Mouse (Mus musculus): ENCODE data around the gene Klrb1c. TPM values are rescaled to one million over a fixed set of nuclear protein-coding genes. Genes with fewer than 3 reads are reported as not detected.
"Not testable (repeated sequence)": the region's sequence is repeated elsewhere in the genome, so short reads cannot be mapped to it uniquely, and the experiment has no call there.

Klrb1c gene
- polyA plus RNA-seq, 1 experiment from 2014 or later, result 0.39 TPM

GRCm38 (mm10) chr6:128818083-128818802, 29.2 kb upstream of the Klrb1c start:
- Histone ChIP-seq H3K4me3 (ENCODE audit: low read length) (no peak overlapping the region), H3K27me3 (ENCODE audit: control insufficient read depth, insufficient read depth, low read length) (no peaks in the 10 kb centered on the region), H3K4me2 (ENCODE audit: low read depth, low read length) (no peak overlapping the region), H3K9ac (ENCODE audit: low read length) (no peak overlapping the region), H3K27ac (ENCODE audit: low read length) (no peak overlapping the region), H3K4me1 (ENCODE audit: control insufficient read depth, insufficient read depth, low read length) (no peaks in the 10 kb centered on the region), H3K9me3 (replicated peaks; ENCODE audit: control insufficient read depth, low read length) (no peaks in the 10 kb centered on the region), H3K36me3 (ENCODE audit: control insufficient read depth, insufficient read depth) (no peaks in the 10 kb centered on the region)
- ATAC-seq (replicated peaks; ENCODE audit: extremely low read depth, insufficient read depth, low FRiP score), result no peak
- 80% methylated on average over 4 of the region's 4 CpGs for WGBS

DNA sequence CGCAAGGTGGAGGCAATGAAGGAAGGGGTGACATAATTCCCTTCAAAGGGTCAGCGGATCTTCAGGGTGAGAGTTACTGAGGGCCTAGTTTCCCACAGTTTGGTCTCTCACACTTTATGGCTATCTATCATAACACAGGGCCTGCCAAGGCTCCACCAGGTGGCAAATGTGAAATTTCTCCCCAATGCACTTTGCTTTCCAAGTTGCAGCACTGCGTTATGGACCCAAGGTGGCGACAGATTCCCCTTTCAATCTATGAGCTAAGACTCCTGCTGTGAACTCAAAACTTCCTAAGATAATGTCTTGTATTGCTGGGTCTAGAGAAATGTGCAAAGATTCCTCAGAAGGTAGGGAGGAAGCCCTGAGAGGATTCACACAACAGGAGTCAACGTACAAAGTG, 19.5 kb upstream of the Klrb1c start:
- Histone ChIP-seq H3K4me2 (ENCODE audit: low read depth, low read length) (no peak overlapping the region), H3K9ac (ENCODE audit: low read length) (no peak overlapping the region), H3K4me1 (ENCODE audit: control insufficient read depth, insufficient read depth, low read length) (no peaks in the 10 kb centered on the region), H3K36me3 (ENCODE audit: control insufficient read depth, insufficient read depth) (no peaks in the 10 kb centered on the region), H3K4me3 (ENCODE audit: low read length) (no peak overlapping the region), H3K9me3 (replicated peaks; ENCODE audit: control insufficient read depth, low read length) (no peaks in the 10 kb centered on the region; the same call in 1 of the 2 replicates), H3K27me3 (ENCODE audit: control insufficient read depth, insufficient read depth, low read length) (no peaks in the 10 kb centered on the region), H3K27ac (ENCODE audit: low read length) (no peak overlapping the region)
- no peak for ATAC-seq (replicated peaks; ENCODE audit: extremely low read depth, insufficient read depth, low FRiP score)
- 83% methylated on average over 5 of the region's 5 CpGs for WGBS

DNA sequence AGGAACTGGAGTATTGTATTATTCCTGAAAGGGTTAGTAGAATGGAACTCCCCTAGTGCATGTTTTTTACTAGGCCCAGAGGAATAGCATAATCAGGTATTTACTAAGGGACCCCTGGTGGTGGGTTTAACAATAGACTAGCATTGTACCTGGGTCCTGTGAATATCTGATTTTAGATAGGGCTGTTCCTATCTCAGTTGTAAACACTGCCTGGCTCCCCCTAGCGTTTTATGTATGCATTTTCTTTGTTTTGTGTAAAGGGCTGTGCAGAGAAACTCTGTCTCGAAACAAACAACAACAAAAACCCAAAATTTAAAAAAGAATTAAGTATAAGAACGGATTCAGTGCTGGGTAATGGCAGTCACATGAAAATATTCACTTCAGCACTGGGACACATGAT, 18.0 kb upstream of the Klrb1c start:
- no peaks in the 10 kb centered on the region for H3K27me3 ChIP-seq (ENCODE audit: control insufficient read depth, insufficient read depth, low read length)
- ATAC-seq (replicated peaks; ENCODE audit: extremely low read depth, insufficient read depth, low FRiP score), result no peak
- H3K4me1 ChIP-seq (ENCODE audit: control insufficient read depth, insufficient read depth, low read length), result no peaks in the 10 kb centered on the region
- no peak overlapping the region for H3K27ac ChIP-seq (ENCODE audit: low read length)
- H3K4me2 ChIP-seq (ENCODE audit: low read depth, low read length), result no peak overlapping the region
- no peak overlapping the region for H3K4me3 ChIP-seq (ENCODE audit: low read length)
- H3K9ac ChIP-seq (ENCODE audit: low read length), result no peak overlapping the region
- H3K9me3 ChIP-seq (replicated peaks; ENCODE audit: control insufficient read depth, low read length), result no peaks in the 10 kb centered on the region; the same call in 1 of the 2 replicates
- 66% methylated on average over 3 of the region's 3 CpGs for WGBS
- H3K36me3 ChIP-seq (ENCODE audit: control insufficient read depth, insufficient read depth), result no peaks in the 10 kb centered on the region

DNA sequence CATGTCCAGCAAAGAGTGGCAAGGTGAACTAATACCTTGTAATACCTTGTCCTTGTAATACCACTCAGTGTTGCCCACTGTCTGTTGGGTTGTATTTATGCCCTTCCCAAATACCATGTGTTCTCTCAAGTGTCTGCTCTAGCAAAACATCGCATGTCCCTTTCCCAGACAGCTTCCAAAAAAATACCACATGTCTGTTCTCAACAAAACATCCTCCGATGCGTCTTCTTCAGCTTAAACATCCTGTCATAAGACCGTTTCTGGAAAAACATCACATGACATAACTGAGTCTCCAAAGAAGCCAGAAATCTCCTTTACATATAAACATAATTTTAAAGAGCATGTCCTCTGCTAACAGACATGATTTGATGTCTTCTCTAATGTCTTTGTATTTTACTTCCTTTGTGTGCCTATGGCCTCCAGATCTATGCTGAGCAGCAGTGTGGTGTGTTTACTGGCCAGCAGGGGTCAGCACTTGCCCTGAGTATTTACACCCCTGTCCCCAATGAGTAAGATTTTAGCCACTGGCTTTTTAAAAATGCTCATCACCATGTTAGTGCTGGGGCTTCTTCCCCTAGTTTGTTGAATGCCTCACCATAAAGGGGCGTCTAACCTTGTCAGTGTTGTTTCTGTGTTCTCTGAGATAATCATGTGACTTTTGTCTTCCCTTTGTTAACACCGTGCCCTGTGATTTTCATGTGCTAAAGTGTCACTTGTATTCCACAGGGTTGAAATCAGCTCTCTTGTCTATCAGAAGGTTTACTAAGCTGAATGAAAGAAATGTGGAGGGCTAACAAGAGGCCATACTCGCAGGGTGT, 16.0 kb upstream of the Klrb1c start:
- H3K4me1 ChIP-seq (ENCODE audit: control insufficient read depth, insufficient read depth, low read length); H3K9me3 ChIP-seq (replicated peaks; ENCODE audit: control insufficient read depth, low read length); H3K27ac ChIP-seq (ENCODE audit: low read length); H3K36me3 ChIP-seq (ENCODE audit: control insufficient read depth, insufficient read depth); H3K27me3 ChIP-seq (ENCODE audit: control insufficient read depth, insufficient read depth, low read length); H3K4me3 ChIP-seq (ENCODE audit: low read length); ATAC-seq (replicated peaks; ENCODE audit: extremely low read depth, insufficient read depth, low FRiP score); H3K9ac ChIP-seq (ENCODE audit: low read length): not testable (repeated sequence)
- H3K4me2 ChIP-seq (ENCODE audit: low read depth, low read length), result peak overlapping the region; percentile 16; the same call in 1 of the 2 replicates
- 58% methylated on average over 7 of the region's 7 CpGs for WGBS

- H3K4me1 ChIP-seq (ENCODE audit: control insufficient read depth, insufficient read depth, low read length), result 0 out of 2 replicates have a peak, but pooled peaks cover 4% of the 10 kb centered on the region
- peak overlapping the region; percentile 56 for H3K27ac ChIP-seq (ENCODE audit: low read length)
- H3K9ac ChIP-seq (ENCODE audit: low read length), result no peak overlapping the region
- no peaks in the 10 kb centered on the region; the same call in 1 of the 2 replicates for H3K9me3 ChIP-seq (replicated peaks; ENCODE audit: control insufficient read depth, low read length)
- peak; percentile 91 for ATAC-seq (replicated peaks; ENCODE audit: extremely low read depth, insufficient read depth, low FRiP score)
- H3K4me2 ChIP-seq (ENCODE audit: low read depth, low read length), result peak overlapping the region; percentile 80
- no peaks in the 10 kb centered on the region for H3K27me3 ChIP-seq (ENCODE audit: control insufficient read depth, insufficient read depth, low read length)
- WGBS, result 6% methylated on average over 26 of the region's 26 CpGs
- peak overlapping the region; percentile 62 for H3K4me3 ChIP-seq (ENCODE audit: low read length)
- H3K36me3 ChIP-seq (ENCODE audit: control insufficient read depth, insufficient read depth), result no peaks in the 10 kb centered on the region
Observed at GRCm38 (mm10) chr6:128802999-128803857, 14.2 kb upstream of the Klrb1c start.

GRCm38 (mm10) chr6:128802557-128802956, 13.5 kb upstream of the Klrb1c start:
- Histone ChIP-seq H3K9ac (ENCODE audit: low read length) (peak overlapping the region; percentile 64), H3K9me3 (replicated peaks; ENCODE audit: control insufficient read depth, low read length) (no peaks in the 10 kb centered on the region), H3K4me3 (ENCODE audit: low read length) (peak overlapping the region; percentile 62), H3K4me2 (ENCODE audit: low read depth, low read length) (peak overlapping the region; percentile 80), H3K27ac (ENCODE audit: low read length) (peak overlapping the region; percentile 56), H3K27me3 (ENCODE audit: control insufficient read depth, insufficient read depth, low read length) (no peaks in the 10 kb centered on the region), H3K36me3 (ENCODE audit: control insufficient read depth, insufficient read depth) (no peaks in the 10 kb centered on the region), H3K4me1 (ENCODE audit: control insufficient read depth, insufficient read depth, low read length) (0 out of 2 replicates have a peak, but pooled peaks cover 6% of the 10 kb centered on the region)
- ATAC-seq (replicated peaks; ENCODE audit: extremely low read depth, insufficient read depth, low FRiP score), result peak; percentile 11
- 9% methylated on average over 10 of the region's 10 CpGs for WGBS

DNA sequence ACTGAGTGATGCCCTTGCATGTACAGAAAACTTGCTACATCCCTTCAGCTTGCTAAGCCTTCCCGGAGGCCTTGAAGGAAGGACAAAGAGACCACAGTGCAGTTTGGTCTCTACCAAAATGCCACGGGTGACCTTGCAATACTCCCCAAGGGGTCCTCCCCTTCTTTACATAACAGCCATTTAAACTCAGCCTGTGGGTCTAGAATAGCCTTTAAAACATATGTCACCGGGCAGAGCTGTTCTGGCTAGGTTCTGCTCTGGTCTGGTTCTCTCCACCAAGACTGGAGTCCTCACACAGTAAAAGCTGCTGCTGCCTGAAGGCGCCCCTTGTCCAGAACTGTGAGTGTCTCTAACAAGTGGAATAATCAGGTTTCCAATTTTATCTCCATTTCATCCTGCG, 11.7 kb upstream of the Klrb1c start:
- not testable (repeated sequence) for H3K4me1 ChIP-seq (ENCODE audit: control insufficient read depth, insufficient read depth, low read length); H3K27me3 ChIP-seq (ENCODE audit: control insufficient read depth, insufficient read depth, low read length); H3K36me3 ChIP-seq (ENCODE audit: control insufficient read depth, insufficient read depth); H3K4me3 ChIP-seq (ENCODE audit: low read length); H3K27ac ChIP-seq (ENCODE audit: low read length); ATAC-seq (replicated peaks; ENCODE audit: extremely low read depth, insufficient read depth, low FRiP score); H3K4me2 ChIP-seq (ENCODE audit: low read depth, low read length); H3K9ac ChIP-seq (ENCODE audit: low read length); H3K9me3 ChIP-seq (replicated peaks; ENCODE audit: control insufficient read depth, low read length)
- WGBS, result 77% methylated on average over 5 of the region's 5 CpGs

DNA sequence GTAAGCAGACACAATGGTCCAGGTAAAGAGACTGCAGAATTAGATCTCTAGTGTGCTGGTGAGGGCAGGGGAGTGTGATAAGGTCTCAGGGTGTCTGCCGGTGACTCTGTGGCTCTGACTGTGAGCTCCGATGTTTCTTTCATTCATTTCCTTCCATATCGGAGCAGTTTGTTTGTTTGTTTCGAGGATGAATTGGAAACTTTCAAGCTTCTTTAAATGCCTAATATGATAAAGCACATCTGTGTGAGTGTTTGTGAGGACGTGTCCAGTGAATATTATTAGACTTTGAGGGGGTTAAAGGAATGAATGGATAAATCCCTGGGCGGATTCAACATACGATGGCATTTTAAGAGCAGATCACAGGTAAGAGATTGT, 10.9 kb upstream of the Klrb1c start:
- no peaks in the 10 kb centered on the region for H3K27me3 ChIP-seq (ENCODE audit: control insufficient read depth, insufficient read depth, low read length)
- peak overlapping the region; percentile 74 for H3K4me3 ChIP-seq (ENCODE audit: low read length)
- no peak for ATAC-seq (replicated peaks; ENCODE audit: extremely low read depth, insufficient read depth, low FRiP score)
- H3K9me3 ChIP-seq (replicated peaks; ENCODE audit: control insufficient read depth, low read length), result no peaks in the 10 kb centered on the region
- H3K4me1 ChIP-seq (ENCODE audit: control insufficient read depth, insufficient read depth, low read length), result 0 out of 2 replicates have a peak, but pooled peaks cover 6% of the 10 kb centered on the region
- H3K36me3 ChIP-seq (ENCODE audit: control insufficient read depth, insufficient read depth), result no peaks in the 10 kb centered on the region
- peak overlapping the region; percentile 66 for H3K4me2 ChIP-seq (ENCODE audit: low read depth, low read length)
- peak overlapping the region; percentile 55 for H3K9ac ChIP-seq (ENCODE audit: low read length)
- no peak overlapping the region for H3K27ac ChIP-seq (ENCODE audit: low read length)
- 23% methylated on average over 7 of the region's 7 CpGs for WGBS
